13 mouse cellular contexts compared by ENCODE assay signal in genomic region chr6:28258440-28258839, GRCm38 (mm10).
"Had no signal": no experiment of that assay in that cellular context is flagged by ENCODE, and none has a peak within 500 bp of the region (broad histone marks: within the 10 kb centered on the region; RNA-seq: fewer than 3 reads in every experiment).

No protein-coding gene starts in this region.

- DNase-seq: kidney, adult 18-20 months; kidney, postnatal 36 days; layer of hippocampus, postnatal 36 days; lung, adult 18-20 months; lung, postnatal 14 days; lung, postnatal 4 days; midbrain, embryonic 14.5 days; thymus, adult 18-20 months; thymus, postnatal 36 days had no signal

- H3K4me3 ChIP-seq: left cerebral cortex, adult 2 months had no signal

- ATAC-seq: intestine, embryonic 16.5 days had no signal

- H3K27ac ChIP-seq: kidney, postnatal 0 days; left cerebral cortex, adult 2 months had no signal

- H3K4me2 ChIP-seq: midbrain, embryonic 11.5 days had no signal
